Mouse (Mus musculus) ES-E14 (cell line): ENCODE measurements around the gene Il12rb1.

ENCODE experiments used
- MAFK ChIP-seq: IDR thresholded peaks from 2 replicates; pipeline ENCODE4 v1.6.1; 2014; ENCODE audit warnings: mild to moderate bottlenecking, low read depth, low read length, inconsistent platforms; ENCODE audit not compliant: insufficient read depth
- ZC3H11A ChIP-seq: IDR thresholded peaks from 2 replicates; pipeline ENCODE4 v1.6.1; 2012; ENCODE audit warnings: low read depth, mild to moderate bottlenecking, inconsistent platforms, low read length, borderline replicate concordance
- ZNF384 ChIP-seq: IDR thresholded peaks from 2 replicates; pipeline ENCODE4 v1.6.1; 2012; ENCODE audit warnings: low read depth, low read length, inconsistent platforms

DNA sequence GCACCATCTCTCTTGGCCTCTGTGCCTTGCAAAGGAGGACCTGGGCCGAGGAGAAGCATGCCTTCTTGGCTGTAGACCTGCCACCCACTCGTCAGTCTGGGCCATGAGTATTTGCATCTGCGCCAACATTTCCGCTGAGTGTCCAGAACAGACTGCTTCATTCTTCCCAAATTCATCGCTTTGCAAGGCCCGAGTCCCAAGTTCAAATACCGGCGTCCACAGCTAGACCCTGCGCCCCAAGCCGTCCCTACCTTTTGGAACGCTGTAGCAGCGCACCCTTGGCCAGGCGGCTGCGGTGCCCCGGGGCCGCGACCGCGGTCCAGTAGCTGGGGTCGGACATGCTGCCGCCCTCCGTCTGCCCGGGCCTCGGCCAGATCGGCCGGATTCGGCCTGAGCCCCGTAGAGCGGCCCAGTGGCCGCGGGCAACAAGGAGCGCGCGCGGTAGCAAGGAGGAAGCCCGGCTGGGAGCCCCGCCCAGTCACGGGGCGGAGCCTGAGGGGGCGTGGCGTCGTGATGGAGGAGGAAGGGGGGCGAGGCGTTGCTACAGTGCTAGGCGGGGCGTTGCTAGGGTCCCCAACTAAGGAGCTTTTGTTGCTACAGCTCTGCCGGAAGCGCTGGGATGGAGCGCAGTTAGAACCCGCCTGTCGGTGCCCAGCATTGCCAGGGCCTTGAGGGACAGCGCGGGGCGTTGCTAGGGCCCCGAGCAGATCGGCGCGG is 16.1 kb upstream of the Il12rb1 start:
- TF ChIP-seq MAFK (no peak), ZC3H11A (no peak), ZNF384 (no peak)
